Mouse (Mus musculus) cerebellum, adult 18-20 months (tissue): ENCODE data around the gene Mt1.

Source experiments
- DNase-seq, 2 experiments: peaks; one replicate each; pipeline ENCODE4 v3.0.0; 2021

Gene Mt1

GRCm38 (mm10) chr8:94209639-94210038 is 30.8 kb downstream of the Mt1 start:
- peak; percentile 55 to 58 for DNase-seq

- peak in 1 of 2 experiments; percentile 20 for DNase-seq
Measured at GRCm38 (mm10) chr8:94210225-94210624, 31.3 kb downstream of the Mt1 start.

- DNase-seq: peak in 1 of 2 experiments; percentile 18
Measured at GRCm38 (mm10) chr8:94213819-94214218, 34.9 kb downstream of the Mt1 start.

DNA sequence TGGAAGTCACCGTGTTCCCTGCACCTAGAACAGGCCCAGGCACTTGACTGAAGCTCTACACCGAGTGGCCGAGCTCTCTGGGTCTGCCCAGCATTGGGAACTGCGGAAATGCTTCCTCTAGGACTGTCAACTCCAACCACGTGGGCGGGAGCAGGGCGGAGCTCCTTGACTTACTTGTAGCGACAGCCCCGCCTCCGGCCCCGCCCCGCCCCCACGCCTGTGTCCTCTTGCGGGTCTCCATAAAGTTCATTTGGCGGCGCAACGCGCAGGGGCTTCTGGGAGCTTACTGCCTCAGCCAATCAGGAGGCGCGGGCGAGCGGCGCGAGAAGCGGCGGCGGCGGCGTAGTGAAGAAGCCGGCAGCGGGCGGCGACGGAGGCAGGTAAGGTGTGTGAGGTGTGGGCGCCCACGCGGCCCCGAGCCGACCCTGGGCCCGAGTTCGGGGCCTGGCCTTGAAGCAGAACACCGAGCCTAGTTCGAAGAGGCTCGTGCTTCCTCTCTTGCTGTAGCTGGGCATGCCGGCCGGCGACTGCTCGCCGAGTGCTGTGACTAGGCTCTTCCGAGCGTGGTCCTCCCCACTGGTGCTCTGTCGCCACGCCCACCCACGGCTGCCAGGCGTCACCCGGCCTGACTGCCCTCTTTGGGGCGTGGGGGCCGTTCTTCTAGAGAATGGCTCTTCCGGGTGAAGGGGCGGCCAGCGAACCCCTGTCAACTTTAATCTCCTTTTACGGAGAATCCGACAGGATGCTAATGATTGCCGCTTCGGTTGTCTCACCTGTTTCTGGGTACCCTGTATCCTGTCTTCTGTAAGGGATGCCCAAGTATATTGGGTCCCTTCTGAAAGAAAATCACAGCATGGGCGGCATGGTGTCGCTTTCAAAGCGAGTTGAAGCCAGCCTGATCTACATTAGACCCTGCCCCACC is 35.6 kb downstream of the Mt1 start, which contains the start of gene Nup93:
Gene Nup93, plus strand, starts transcription at position 313 of the 922 bp plus-strand sequence.
- DNase-seq: peak; percentile 98 to 99

- no peak for DNase-seq
Measured at GRCm38 (mm10) chr8:94227381-94227939, 48.6 kb downstream of the Mt1 start.
